Mouse (Mus musculus): Measurements from ENCODE around the gene Gm16181.

Gene Gm16181

DNA sequence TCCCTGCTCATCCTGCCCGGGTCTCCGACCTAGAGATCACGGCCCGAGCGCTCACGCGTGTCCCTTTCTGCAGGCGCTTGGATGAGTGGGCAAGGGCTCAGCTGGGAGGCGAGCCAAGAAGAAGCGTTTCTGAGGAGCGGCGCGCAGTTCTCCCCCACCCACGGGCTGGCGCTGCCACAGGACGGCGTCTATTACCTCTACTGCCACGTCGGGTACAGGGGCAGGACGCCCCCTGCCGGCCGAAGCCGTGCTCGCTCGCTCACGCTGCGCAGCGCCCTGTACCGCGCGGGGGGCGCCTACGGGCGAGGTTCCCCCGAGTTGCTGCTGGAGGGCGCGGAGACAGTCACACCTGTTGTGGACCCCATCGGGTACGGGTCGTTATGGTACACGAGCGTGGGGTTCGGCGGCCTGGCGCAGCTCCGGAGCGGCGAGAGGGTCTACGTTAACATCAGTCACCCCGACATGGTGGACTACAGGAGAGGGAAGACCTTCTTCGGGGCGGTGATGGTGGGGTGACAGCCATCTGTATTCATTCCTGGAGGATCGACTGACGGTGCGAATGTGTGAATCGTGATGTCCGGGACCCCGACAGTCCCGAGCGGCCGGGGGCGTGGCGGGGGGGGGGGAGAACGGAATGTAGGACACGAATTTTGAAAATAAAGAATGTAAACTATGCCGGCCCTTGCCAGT is 24.9 kb upstream of the Gm16181 start:
- peak in 1 of 2 experiments; percentile 82 for DNase-seq (ENCODE audit: low spot score in 2 of 2)

DNA sequence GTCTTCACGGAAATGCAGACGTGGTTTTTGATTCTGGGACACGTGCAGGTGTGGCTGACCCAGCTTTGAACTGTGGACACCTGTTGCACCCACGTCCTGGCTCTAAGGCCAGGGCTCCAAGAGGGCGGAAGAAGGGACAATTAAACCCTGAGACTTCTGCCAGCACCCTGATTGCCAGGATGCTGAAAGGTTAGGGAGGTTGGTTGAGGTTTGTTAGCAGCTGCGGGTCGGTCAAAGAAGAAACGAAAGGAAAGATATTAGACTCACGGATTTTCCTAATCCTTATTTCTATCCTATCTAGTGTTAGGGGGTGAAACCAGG is 24.4 kb upstream of the Gm16181 start:
- no peak for DNase-seq (ENCODE audit: low spot score in 2 of 2)

DNA sequence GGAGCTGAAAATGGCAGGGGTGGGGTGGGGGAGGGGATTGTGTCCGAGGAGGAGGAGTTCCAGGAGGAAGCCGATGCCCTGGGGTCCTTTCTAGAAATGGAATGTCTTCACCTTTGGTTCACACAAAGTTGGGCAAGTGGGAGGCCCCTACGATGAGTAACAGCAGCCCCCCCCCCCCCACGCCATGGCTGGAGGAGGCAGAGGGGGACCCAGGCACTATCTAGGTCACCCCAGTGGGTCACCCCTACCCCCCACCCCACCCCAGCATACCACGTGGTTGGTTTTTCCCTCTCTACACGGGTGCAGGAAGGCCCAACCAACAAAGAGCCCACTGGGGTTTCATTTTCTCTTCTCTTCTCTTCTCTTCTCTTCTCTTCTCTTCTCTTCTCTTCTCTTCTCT is 23.5 kb upstream of the Gm16181 start:
- DNase-seq (ENCODE audit: low spot score in 2 of 2): no peak

DNA sequence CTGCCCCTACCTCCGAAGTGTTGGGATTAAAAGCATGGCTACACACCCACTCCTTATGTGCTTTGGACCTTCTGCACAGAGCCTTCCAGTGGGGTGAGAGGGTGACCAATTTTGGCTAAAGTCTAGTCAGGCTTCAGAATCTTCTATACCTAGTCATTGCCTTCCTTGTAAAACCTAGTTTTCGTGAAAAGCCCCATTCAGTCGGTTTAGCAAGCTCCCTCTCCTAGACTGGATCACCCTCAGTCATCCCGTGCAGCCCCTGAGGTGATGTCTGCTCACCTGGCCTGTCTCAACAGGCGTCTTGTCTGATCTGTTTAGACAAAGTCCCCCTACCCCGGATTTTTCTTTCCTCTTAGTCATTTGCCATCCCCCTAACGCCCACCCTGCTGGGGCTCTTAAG is 22.6 kb upstream of the Gm16181 start:
- DNase-seq (ENCODE audit: low spot score in 2 of 2): no peak

DNA sequence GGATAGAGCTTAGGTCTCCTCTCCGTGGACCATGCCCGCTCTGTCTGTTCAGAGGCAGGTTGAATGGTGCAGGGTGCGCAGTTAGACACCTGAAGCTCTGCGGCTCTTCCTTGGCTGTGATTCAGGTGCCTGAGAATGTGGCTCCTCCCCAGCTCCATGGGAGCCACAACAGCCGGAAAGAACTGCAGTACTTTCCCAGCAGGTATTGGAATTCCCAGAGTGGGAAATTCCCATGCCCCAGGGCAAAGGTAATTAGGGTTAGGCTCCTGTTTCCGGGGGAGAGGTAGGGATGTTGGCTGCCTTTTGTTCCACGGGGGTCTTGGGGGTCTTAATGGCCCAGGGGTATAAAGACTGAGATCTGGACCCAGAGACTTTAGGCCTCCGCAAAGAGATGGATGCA is 21.7 kb upstream of the Gm16181 start:
- DNase-seq (ENCODE audit: low spot score in 2 of 2): no peak

DNA sequence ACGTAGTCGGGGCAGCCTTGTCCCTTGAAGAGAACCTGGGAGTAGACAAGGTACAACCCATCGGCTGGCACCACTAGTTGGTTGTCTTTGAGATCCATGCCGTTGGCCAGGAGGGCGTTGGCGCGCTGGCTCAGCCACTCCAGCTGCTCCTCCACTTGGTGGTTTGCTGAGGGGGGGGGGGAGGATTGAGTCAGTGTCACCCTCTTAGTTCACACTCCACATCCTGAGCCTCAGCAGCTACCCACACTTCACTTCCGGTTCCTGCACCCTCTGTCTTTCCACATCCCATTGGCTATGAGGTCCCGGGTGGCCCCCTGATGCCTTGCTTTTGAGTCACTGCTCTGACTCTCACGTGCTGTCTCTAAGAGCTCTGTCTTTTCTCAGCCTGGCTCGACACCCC is 20.2 kb upstream of the Gm16181 start:
- DNase-seq (ENCODE audit: low spot score in 2 of 2): no peak

DNA sequence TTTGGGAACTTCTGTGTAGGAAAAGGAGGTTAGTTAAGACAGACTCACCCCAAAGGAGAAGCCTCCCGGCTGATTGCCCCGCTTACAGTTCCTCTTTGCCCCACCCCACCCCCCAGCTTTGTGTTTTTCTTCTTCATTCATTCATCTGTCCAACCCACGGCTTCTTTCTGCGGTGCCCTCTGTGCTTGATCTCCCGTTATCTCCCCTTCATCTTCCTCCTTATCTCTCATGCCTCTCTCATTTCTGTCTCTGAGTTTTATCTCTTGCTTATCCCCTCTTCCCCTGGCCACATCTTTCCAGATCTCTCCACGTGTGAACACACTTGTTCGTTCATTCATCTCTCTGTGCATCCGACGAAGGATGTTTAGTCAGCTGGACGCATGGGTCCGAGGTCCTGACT is 19.5 kb upstream of the Gm16181 start:
- DNase-seq (ENCODE audit: low spot score in 2 of 2): no peak

DNA sequence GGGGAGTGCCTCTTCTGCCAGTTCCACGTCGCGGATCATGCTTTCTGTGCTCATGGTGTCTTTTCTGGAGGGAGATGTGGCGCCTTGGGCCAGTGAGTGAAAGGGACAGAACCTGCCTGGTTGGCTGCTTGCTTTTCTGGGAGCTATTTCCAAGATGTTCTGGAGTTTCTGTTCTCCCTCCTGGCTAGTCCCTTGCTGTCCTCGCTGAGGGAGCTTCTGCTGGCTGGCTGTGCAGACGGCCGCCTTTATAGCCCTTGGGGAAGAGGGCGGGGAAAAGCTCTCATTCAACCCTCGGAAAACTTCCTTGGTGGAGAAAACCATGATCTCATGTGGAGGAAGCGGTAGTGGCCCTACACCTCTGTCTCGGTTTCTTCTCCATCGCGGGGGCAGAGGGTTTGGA is 18.8 kb upstream of the Gm16181 start, which contains the start of gene Tnf:
Gene Tnf (minus strand): TSS at position 221 of the 400 bp plus-strand sequence.
- DNase-seq (ENCODE audit: low spot score in 2 of 2): peak in 1 of 2 experiments; percentile 21

DNA sequence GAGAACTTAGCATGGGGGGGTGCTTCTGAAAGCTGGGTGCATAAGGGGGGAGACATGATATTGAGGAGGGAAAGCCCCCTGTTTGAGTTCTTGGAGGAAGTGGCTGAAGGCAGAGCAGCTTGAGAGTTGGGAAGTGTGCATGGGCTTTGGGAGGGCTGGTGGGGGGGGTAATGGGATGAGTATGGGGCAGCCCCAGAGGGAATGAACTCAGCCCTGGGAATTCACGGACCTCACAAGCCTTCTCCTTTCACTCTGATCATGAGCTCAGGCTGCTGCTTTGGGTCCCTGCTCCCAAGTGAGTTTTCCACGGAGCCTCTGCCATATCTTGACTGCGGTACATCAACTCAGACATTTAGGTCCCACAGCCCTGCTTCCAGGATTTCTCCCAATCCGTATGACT is 18.2 kb upstream of the Gm16181 start:
- DNase-seq (ENCODE audit: low spot score in 2 of 2): no peak

DNA sequence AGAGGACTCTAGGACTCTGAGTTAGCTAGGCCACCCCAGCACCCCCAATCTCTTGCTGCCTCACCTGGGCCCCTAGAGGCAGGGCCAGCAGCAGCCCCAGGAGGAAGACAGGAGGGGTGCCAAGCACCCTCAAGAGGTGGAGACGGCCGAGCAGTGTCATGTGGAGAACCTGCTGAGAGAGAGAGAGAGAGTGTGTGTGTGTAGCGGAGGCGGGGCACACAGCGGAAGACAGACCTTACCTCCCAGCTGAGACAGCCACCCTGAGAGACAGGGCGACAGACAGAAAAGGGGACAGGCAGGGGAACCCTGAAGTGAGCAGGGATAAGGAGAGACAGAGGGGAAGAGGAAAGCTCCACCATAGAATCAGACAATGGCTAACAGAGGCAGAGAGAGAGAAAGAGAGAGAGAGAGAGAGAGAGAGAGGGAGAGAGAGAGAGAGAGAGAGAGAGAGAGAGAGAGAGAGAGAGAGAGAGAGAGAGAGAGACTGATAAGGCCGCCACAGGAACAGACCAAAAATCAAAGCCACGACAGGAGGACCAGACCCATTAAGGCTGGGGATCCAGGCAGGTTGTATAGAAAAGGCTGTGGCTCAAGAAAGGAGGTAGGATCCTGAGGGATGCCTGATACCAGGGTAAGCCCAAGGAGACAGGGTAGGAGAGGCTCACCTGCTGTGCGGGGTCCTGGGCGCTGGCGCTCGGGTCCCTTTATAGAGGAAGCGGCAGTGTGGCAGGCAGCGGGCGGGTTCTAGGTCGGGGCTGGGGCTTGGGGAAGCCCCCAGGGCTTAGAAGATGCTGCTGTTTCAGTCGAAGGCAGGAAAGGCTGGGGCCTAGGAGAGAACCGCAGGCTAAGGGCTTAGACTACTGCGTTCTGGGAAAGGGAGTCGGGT is 15.9 kb upstream of the Gm16181 start, which contains the start of gene Lta:
Gene Lta (minus strand): TSS at position 858 of the 886 bp plus-strand sequence.
- DNase-seq (ENCODE audit: low spot score in 2 of 2): no peak

DNA sequence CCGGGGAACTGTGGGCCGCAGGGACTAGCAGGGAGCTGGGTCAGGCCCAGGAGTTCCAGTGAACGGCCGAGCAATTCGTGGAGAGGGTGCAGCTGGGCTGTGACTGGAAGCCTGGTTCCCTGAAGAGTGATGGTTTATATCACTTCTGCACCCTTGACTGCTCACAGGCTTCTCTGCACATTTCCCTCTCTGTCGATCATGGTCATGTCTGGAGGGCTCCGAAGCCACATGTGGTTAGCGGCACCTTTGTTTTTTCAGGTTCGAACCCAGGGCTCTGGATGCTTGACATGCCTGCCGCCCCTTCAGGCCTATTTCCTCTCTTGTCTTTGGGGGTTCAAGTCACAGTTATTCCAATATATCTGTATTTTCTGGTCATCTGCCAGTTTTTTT is 15.3 kb upstream of the Gm16181 start:
- DNase-seq (ENCODE audit: low spot score in 2 of 2): no peak

DNA sequence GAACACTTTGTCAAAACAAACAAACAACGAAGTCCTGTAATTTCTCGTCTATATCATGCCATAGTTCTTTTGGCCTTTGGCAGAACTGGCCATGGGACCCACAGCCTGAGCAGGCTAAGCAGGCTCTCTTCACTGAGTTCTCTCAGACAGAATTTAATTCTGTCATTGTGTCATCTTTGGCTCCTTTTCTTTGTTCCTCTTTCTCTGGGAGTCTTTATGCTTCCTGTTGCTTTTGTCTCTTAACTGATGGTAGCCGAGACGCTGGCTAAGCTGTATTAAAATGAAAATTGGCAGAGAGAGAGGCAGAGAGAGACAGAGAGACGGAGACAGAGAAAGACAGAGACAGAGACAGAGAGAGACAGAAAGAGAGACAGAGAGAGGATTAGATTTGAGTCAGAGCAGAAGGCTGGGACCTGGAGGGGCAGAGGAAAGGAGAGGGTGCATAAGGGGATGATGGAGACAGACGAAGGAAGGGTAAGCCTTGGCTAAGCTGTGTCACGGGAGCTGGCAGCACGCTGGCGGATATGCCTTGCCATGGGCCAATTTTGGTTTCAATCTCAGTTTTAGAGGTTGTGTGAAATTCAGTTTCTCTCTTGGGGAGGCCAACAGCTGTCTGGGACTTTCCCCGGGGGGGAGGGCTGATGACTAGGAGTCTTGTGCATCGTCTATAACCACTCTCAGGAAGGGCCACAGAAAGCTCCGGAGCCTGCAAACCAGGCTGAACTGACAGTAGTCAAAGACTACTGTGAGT is 10.7 kb upstream of the Gm16181 start:
- DNase-seq (ENCODE audit: low spot score in 2 of 2): no peak

DNA sequence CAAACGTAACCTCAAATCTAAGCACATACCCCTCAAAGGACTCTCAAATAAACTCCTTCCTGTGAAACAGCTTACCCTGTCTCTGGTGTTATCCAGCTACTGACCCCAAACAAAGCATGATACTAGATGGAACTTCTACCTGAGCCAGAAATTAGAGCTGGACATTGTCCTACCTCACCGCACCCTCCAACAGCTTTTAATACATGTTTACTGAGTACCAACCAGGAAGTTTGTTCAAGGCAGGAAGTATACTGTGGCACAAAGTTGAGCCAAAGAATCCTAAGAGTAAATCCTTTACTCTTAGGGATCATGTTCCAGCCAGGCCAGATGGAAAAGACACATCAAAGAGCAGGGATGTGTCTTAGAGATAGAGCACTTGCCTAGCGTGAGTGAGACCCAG is 10.0 kb upstream of the Gm16181 start:
- no peak for DNase-seq (ENCODE audit: low spot score in 2 of 2)

DNA sequence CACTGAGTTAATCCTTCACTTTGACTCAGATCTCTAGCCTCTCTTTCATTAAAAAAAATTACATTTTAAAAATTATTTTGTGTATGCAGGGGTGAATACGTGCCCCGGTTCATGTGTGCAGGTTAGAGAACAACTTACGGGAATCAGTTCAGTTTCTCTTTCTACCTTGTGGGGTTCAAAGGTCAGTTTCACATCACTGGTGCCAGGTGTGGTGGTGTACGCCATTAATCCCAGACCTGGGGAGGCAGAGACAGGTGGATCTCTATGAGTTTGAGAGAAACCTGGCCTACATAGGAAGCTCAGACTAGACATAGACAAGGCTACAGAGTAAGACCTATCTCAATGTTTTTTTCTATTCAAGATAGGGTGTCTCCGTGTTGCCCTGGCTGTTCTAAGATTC is 7.6 kb upstream of the Gm16181 start:
- no peak for DNase-seq (ENCODE audit: low spot score in 2 of 2)

DNA sequence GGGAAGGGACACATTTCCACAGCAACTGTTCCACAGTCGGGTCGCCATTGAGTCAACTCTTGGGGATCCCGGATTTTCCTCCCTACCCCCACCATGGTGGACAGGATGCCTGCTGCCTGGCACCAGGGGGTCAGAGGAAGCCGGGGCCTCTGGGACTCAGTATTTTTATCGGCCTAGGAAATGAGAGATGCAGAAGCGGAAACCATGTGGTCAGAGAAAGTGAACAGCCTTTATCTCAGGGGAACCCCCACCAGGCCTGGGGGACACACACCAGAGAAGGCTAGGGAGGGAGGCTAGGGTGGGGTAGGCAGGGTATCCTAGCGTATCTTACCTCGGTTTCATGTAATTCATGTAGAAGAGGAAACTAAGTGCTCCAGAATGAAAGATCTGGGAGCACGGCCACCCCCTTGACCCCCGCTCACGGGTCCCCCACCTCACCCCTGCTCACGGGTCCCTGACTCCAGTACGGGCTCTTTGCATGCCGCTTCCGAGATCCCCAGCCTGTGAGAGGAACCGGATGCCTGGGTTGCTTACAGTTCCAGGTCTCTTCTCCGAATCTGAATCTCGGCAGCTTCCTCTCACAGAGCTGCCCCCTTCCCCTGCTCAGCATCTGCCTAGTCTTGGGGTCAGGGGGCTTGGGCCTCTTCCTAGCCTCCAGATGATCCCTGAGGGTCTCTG is 2.0 kb upstream of the Gm16181 start:
- DNase-seq (ENCODE audit: low spot score in 2 of 2): no peak

DNA sequence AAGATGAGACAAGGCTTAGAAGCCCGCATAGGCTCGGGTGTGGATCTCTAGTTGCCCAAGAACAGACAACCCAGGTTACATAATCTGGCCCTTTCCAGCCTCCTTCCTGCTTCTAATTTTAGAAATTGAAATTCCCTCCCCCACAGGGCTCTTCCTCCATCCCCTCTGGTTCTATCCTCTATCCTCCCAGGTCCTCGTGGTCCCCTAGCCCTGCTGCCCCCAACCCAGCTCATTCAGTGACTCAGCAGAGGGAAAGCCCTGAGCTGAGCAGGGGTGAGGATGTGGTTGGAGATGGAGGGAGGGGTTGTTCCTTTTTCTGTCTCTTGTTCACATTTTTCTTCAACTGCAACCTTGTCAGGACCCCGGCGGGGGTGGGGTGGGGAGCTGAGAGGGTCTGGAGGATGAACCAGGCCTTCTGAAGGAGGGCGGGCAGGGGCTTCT is 1.0 kb upstream of the Gm16181 start:
- DNase-seq (ENCODE audit: low spot score in 2 of 2): no peak

DNA sequence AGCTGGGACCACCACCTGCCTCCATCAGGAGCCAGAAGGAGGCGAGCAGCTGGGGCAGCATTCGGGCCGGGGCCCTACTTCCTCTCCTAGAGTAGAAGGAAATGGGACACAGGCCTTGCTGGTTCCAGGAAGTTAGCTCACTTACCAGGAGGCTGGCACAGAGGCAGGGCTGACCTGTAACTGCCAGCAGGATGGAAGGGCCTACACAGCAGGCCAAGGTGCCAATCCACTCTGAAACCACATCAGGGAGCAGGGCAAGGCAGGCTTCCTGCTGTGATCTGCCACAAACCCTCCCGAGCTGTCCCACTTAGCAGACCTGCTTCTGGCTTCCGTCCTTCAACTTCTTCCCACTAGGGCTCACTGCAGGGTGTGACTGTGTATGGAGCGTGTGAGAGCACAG is 1.7 kb downstream of the Gm16181 start:
- no peak for DNase-seq (ENCODE audit: low spot score in 2 of 2)

DNA sequence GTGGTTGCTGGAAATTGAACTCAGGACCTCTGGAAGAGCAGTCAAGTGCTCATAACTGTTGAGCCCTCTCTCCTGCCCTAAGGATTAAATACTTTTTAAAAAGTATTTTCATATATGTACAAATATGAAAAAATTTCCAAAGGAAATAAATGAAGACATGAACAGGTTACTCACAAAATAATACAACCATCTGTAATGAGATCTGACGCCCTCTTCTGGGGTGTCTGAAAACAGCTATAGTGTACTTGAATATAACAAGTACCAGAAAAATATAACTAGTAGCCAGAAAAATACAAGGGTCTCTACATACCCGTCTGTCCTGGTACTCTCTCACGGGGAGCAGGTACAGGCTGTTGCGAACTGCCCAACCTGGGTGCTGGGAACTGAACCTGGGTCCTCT is 4.0 kb downstream of the Gm16181 start:
- no peak for DNase-seq (ENCODE audit: low spot score in 2 of 2)

DNA sequence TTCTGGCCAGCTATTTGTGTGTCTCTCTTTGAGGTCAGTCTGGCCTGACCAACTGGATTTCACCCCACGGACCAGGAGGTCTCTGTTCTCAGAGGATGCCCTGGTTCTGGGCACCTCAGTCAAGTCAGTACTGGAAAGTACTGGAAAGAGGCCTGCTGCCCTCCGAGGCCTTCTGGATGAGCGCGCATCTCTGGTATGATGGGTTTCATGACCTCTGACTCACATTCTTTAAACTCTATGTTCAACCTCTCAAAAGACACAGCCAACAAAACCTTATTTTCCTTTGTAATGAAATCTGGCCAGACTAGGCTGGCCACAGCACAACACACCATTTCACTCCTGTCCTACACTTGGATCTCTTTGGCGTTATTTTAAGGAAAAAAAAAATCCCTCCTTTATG is 4.8 kb downstream of the Gm16181 start:
- no peak for DNase-seq (ENCODE audit: low spot score in 2 of 2)

DNA sequence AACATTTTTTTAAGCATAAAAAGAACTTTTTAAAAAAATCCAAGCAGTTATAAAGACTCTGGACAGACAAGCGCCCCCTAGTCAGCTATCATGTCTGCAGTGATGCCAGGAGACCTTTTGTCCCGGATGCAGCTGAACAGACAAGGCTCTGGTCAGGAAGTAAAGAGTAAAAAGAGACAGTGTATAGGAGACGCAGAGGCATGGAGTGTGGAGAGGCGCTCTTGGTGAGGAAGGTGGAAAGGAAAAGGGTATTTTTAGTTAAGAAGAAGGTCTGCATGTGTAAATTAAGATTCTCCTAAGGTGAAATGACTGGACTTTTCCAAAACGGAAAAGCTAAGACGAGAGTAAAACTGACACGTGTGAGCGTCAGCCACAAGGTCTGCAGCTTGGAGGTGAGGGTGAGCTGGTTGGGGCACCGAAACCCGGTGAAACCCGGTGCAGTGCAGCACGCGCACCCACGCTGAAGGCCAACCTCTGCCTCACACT is 6.0 kb downstream of the Gm16181 start:
- no peak for DNase-seq (ENCODE audit: low spot score in 2 of 2)

DNA sequence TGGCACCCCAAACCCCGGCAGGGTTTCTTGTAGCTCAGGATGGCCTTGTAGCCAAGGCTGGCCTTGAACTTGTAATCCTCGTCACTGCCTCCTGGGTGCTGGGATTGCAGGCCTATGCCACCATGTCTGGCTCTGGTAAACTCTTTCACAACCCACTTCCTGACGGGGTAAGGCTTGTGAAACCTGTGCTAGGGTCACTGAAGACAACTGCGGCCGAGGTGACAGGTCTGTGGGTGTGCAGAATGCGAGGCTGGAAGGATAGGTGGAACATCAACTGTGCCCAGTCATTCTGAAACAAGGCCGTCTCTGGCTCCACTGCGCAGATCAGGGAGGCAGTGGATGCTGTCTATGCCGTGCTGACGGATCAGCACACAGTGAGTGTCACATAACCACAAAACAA is 10.4 kb downstream of the Gm16181 start:
- no peak for DNase-seq (ENCODE audit: low spot score in 2 of 2)

DNA sequence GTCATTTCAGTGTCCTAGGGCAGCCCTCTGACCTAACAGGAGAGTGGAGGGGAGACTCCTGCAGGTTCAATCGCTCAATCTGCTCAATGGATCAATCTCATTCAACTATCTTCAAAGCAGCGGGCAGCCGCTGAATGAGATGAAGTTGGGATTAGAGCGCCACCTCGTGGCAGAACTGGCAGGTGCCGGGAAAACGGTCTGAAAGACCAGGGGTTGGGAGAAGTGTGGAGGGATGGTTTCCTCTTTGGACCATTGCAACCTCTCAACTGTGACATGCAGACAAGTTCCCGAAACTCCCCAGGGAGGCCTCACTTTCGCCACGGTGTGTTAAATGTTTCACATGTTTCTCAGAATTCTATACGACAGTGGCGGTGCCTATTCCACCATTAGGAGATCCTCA is 11.4 kb downstream of the Gm16181 start:
- DNase-seq (ENCODE audit: low spot score in 2 of 2): peak in 1 of 2 experiments; percentile 87

All from left cerebral cortex, adult 9 months (tissue).